Mouse (Mus musculus): ENCODE data around the gene Usp53. TPM values are rescaled to one million over a fixed set of nuclear protein-coding genes. Genes with fewer than 3 reads are reported as not detected.
A peak's percentile ranks its signal among the peaks of the same experiment; 100 is the strongest.
"Not testable (repeated sequence)": the region's sequence is repeated elsewhere in the genome, so short reads cannot be mapped to it uniquely, and the experiment has no call there.

Usp53 gene
- total RNA-seq, 2 experiments from 2014 or later: 9.6 to 12.1 TPM

- no peak for DNase-seq
Observed at GRCm38 (mm10) chr3:122943387-122943890, 40.9 kb downstream of the Usp53 start.

- DNase-seq: peak; percentile 56
Observed at GRCm38 (mm10) chr3:122939215-122939614, 45.1 kb downstream of the Usp53 start.

- not testable (repeated sequence) for DNase-seq
Observed at GRCm38 (mm10) chr3:122937176-122937575, 47.1 kb downstream of the Usp53 start.

GRCm38 (mm10) chr3:122932466-122932865, 51.8 kb downstream of the Usp53 start:
- DNase-seq: no peak

GRCm38 (mm10) chr3:122929723-122930122, 54.6 kb downstream of the Usp53 start:
- no peak for DNase-seq

GRCm38 (mm10) chr3:122924009-122924914, 60.0 kb downstream of the Usp53 start, which contains the start of gene 1810037I17Rik:
Gene 1810037I17Rik, plus strand, starts transcription at chr3:122924203.
- peak; percentile 97 for DNase-seq

- no peak for DNase-seq
Observed at GRCm38 (mm10) chr3:122923147-122923546, 61.2 kb downstream of the Usp53 start.

- no peak for DNase-seq
Observed at GRCm38 (mm10) chr3:122921676-122922527, 62.4 kb downstream of the Usp53 start.

GRCm38 (mm10) chr3:122920572-122921435, 63.5 kb downstream of the Usp53 start:
- DNase-seq: no peak

- no peak for DNase-seq
Observed at GRCm38 (mm10) chr3:122919260-122919659, 65.0 kb downstream of the Usp53 start, which contains the start of gene Gm10959. Gene Gm10959, minus strand, starts transcription at chr3:122919360.

- DNase-seq: no peak
Observed at GRCm38 (mm10) chr3:122918672-122919071, 65.6 kb downstream of the Usp53 start.

GRCm38 (mm10) chr3:122916191-122916680, 68.1 kb downstream of the Usp53 start:
- DNase-seq: no peak

GRCm38 (mm10) chr3:122915493-122915892, 68.8 kb downstream of the Usp53 start:
- no peak for DNase-seq

GRCm38 (mm10) chr3:122907841-122908240, 76.5 kb downstream of the Usp53 start:
- DNase-seq: no peak

- peak; percentile 26 for DNase-seq
Observed at GRCm38 (mm10) chr3:122903746-122904433, 80.4 kb downstream of the Usp53 start.

GRCm38 (mm10) chr3:122898254-122898653, 86.1 kb downstream of the Usp53 start:
- no peak for DNase-seq

- DNase-seq: no peak
Observed at GRCm38 (mm10) chr3:122895189-122895731, 89.0 kb downstream of the Usp53 start.

- DNase-seq: no peak
Observed at GRCm38 (mm10) chr3:122894772-122895171, 89.5 kb downstream of the Usp53 start, which contains the start of gene Fabp2. Gene Fabp2, plus strand, starts transcription at chr3:122895072.

- no peak for DNase-seq
Observed at GRCm38 (mm10) chr3:122888371-122888819, 95.9 kb downstream of the Usp53 start.
